Mouse (Mus musculus) left cerebral cortex, postnatal 36 days (tissue): Measurements from ENCODE around the gene Zfp946. TPM values are rescaled to one million over a fixed set of nuclear protein-coding genes. Genes with fewer than 3 reads are reported as not detected.

Experiments
- DNase-seq, 2 experiments: peaks; one replicate each; pipeline ENCODE4 v3.0.0; 2021 to 2022; ENCODE audit warnings: low spot score in 2 of 2, mixed read lengths in 1 of 2
- intact Hi-C: fragments of 180-260 bp; cut with DNase I; formaldehyde crosslinking; loops from one replicate; pipeline ENCODE4 v1.15.1; 2025
- total RNA-seq, 2 experiments: library from RNA; stranded (reverse); gene quantifications; 2 replicates each; pipeline ENCODE4 v1.2.3; 2021

The Zfp946 gene
- total RNA-seq = 10 to 100 TPM in 1 of 2 experiments, 1 to 10 TPM in 1; 9.5 to 10.9 TPM

GRCm38 (mm10) chr17:22423952-22424617 lies at the start of gene Zfp946:
Gene Zfp946 (plus strand): TSS chr17:22424222.
- intact Hi-C loops = no loop called here
- peak; percentile 68 to 72 for DNase-seq

- intact Hi-C loops = loop anchor here (10.0 kb wide), 1 partner anchor 326 kb away; no protein-coding TSS in a partner anchor
- DNase-seq = no peak
Observed at GRCm38 (mm10) chr17:22410756-22411155, 13.3 kb upstream of the Zfp946 start.

DNA sequence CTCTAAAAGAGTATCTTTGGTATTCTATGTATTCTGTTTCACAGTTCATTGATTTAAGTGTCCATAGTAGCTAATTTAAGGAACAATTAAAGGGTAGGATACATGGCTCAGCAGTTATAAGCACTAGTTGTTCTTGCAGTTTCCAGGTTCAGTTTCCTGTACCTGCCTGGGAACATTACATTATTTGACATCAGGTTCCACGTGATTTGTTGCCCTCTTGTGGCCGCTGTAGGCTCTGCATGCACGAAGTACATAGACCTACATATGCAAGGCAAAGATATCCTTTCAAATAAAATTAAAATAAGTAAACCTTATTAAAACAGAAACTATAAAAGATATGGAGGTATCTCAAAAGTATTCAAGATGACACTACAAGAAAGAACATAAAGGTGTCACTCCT lies 6.5 kb upstream of the Zfp946 start:
- intact Hi-C loops = loop anchor here (2.0 to 10.0 kb wide), 2 partner anchors 65 to 333 kb away; no protein-coding TSS in a partner anchor
- peak in 1 of 2 experiments; percentile 9 for DNase-seq

- intact Hi-C loops = no loop called here
- no peak for DNase-seq
Observed at GRCm38 (mm10) chr17:22424636-22425354, 773 bp downstream of the Zfp946 start.

DNA sequence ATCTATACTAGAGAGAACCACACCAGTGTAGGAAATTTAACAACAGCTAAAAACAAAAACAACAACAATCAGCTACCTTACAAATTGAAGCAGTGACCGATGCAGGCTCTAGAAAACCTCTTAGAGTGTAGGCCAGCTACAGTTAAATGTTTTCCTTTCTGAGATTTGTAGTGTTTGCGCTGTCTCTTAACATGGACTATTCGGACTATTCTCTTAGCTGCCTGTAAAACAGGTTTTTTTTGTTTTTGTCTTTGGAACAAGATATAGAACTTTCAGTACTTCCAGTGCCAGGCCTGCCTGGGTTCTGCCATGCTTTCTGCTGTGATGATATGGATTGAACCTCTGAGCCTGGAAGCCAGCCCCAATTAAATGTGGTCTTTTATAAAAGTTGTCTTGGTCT lies 23.7 kb downstream of the Zfp946 start:
- intact Hi-C loops = no loop called here

DNA sequence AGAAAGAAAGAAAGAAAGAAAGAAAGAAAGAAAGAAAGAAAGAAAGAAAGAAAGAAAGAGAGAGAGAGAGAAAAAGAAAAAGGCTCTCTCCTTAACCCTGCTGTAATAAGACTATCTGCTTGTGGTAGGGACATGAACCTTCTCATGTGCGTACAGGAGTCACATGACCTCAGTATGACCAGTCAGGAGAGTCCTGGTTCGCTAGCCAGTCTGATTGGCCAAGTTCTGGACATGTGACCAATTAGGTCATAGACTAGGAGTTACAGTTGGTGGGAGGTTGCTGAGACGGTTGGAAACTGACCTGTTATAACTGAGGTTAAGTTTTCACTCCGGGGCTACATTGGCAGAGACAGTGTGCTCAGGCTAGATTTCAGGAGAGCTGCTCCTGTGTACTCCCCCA lies 73.1 kb downstream of the Zfp946 start:
- intact Hi-C loops = no loop called here
- DNase-seq = no peak

More for the DNA sequence above, 23.7 kb downstream of the Zfp946 start:
- no peak for DNase-seq

Other genes with a start within 250 kb of the Zfp946 start
- 1 to 10 TPM; 4.2 to 4.4 TPM for gene Zfp994, start 198.6 kb upstream of the Zfp946 start, total RNA-seq
- 10 to 100 TPM; 11.4 to 11.7 TPM for gene CT030661.1, start 109.4 kb upstream of the Zfp946 start, total RNA-seq
- 10 to 100 TPM in 1 of 2 experiments, 1 to 10 TPM in 1; 7.3 to 10.3 TPM for gene Zfp944, start 62.8 kb upstream of the Zfp946 start, total RNA-seq
- gene Zfp758, start 62.8 kb upstream of the Zfp946 start, total RNA-seq = 10 to 100 TPM in 1 of 2 experiments, 1 to 10 TPM in 1; 9.7 to 11.3 TPM
- not detected for gene Vmn2r111, start 149.3 kb downstream of the Zfp946 start, total RNA-seq
- not detected for gene Vmn2r112, start 176.7 kb downstream of the Zfp946 start, total RNA-seq